Mouse (Mus musculus) left cerebral cortex, adult 2 months (tissue): ENCODE data around the gene Sipa1. TPM values are rescaled to one million over a fixed set of nuclear protein-coding genes. Genes with fewer than 3 reads are reported as not detected.
A peak's percentile ranks its signal among the peaks of the same experiment; 100 is the strongest.

Experiments used
- DNase-seq, 2 experiments: peaks; one replicate each; pipeline ENCODE4 v3.0.0; 2021 to 2022; ENCODE audit warnings: low spot score in 2 of 2, mixed read lengths in 1 of 2; ENCODE audit errors: extremely low spot score in 1 of 2
- H3K27ac ChIP-seq: fragments of 200-600 bp; 2 replicates; pipeline ENCODE4 v1.8.1; 2022
- H3K4me3 ChIP-seq: fragments of 200-600 bp; 2 replicates; pipeline ENCODE4 v1.8.1; 2022
- CTCF ChIP-seq: fragments of 200-600 bp; IDR thresholded peaks from 2 replicates; pipeline ENCODE4 v1.8.1; 2022; ENCODE audit warnings: antibody characterized with exemption, mild to moderate bottlenecking, moderate library complexity
- intact Hi-C: fragments of 180-260 bp; cut with DNase I; formaldehyde crosslinking; loops from one replicate; pipeline ENCODE4 v1.15.1; 2025
- total RNA-seq, 2 experiments: library from RNA; stranded (reverse); gene quantifications; 2 replicates each; pipeline ENCODE4 v1.2.3; 2021

The Sipa1 gene
- total RNA-seq, 2 experiments from 2014 or later = 18.2 to 19.0 TPM

- TF ChIP-seq CTCF = no peak
- intact Hi-C loops = loop anchor here (5.0 kb wide), 1 partner anchor 319 kb away; the partner anchor contains the start of genes Banf1 and Eif1ad
- no peak overlapping the region for H3K27ac ChIP-seq
- no peak overlapping the region for H3K4me3 ChIP-seq
- DNase-seq = no peak
Observed at GRCm38 (mm10) chr19:5685861-5686260, 22.4 kb upstream of the Sipa1 start.

DNA sequence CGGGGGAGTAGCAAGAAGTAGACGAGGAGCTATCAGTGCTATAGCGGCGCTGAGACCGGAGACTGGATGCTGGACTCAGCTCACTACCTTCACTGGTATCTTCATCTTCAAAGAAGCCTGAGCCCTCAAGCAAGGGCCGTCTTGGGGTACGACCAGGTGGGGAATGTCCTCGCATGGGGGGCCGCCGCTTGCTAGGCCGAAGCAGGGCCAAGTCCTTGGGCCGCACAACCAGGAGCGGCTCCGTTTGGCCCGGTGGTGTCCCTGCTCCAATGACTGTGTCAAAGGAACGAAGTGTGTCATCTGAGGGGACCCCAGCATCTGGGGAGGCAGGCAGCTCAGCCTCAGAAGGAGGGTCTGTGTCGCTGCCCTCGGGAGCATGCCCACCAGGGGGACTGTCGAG lies 21.9 kb upstream of the Sipa1 start:
- no peak overlapping the region for H3K27ac ChIP-seq
- no peak for DNase-seq
- no peak overlapping the region for H3K4me3 ChIP-seq
- intact Hi-C loops = loop anchor here (5.0 kb wide), 1 partner anchor 318 kb away; the partner anchor contains the start of genes Banf1 and Eif1ad
- TF ChIP-seq CTCF = no peak

GRCm38 (mm10) chr19:5684985-5685384 lies 21.5 kb upstream of the Sipa1 start:
- no peak overlapping the region for H3K4me3 ChIP-seq
- no peak for TF ChIP-seq CTCF
- no peak for DNase-seq
- intact Hi-C loops = loop anchor here (5.0 kb wide), 1 partner anchor 318 kb away; the partner anchor contains the start of genes Banf1 and Eif1ad
- no peak overlapping the region for H3K27ac ChIP-seq

DNA sequence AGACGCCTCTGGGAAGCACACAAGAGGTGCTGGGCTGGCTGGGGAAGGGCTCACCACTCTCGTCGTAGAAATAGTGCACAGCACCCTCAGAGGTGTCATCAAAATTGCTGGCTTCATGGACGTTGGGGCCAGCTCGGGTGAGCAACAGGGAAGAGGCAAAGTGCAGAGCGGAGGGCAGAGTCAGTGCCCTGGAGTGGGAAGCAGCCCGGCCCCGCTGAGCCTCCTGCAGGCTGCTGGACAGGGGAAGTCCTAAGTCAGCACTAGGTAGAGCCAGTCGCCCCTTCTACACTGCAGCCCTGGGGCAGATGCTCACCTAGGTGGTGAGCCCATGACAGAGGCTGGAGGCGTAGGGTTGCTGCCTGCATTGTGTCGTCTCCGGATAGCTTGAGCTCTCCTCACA lies 20.7 kb upstream of the Sipa1 start:
- no peak overlapping the region for H3K27ac ChIP-seq
- intact Hi-C loops = no loop called here
- no peak overlapping the region for H3K4me3 ChIP-seq
- DNase-seq = no peak
- TF ChIP-seq CTCF = no peak

DNA sequence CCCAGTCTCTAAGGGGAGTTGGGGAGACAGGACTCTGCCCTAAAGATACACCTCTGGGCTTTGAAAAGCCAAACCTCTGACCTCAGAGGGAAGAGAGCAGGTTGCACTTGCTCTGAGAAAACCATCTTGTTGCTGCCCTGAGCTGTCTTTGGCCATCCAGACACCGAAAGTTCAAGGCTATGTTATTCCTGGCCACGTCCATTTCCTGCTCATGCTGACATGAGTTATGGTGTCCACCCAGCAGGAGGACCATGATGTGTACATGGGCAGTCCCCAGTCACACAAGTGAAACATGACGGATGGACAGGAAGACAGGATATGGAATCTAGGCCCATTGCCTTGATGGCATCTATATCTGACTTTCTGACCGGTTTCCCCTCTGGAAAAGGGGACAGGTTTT lies 16.9 kb upstream of the Sipa1 start:
- intact Hi-C loops = no loop called here
- DNase-seq = no peak
- no peak overlapping the region for H3K27ac ChIP-seq
- no peak overlapping the region for H3K4me3 ChIP-seq
- TF ChIP-seq CTCF = no peak

DNA sequence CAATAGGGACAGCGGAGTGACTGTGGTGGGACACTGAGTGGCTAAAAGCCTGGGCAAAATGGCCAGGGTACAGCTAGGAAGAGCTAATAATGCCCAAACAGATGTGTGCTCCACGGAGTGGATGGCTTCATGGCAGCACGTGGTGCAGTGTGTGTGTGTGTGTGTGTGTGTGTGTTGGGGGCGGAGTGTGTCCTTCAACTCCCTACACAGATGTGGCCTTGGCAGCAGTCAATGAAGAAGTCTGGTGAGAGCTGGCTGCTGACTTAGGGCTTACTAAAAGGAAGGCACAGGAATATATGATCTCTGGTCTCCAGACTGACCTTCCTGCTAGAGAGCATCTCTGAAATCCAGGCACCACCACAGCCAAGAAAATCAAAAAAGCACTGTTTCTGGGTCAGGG lies 4.9 kb upstream of the Sipa1 start:
- intact Hi-C loops = no loop called here

GRCm38 (mm10) chr19:5666386-5666785 lies 2.9 kb upstream of the Sipa1 start:
- Histone ChIP-seq H3K4me3 (no peak overlapping the region), H3K27ac (no peak overlapping the region)
- DNase-seq = no peak
- intact Hi-C loops = no loop called here
- no peak for TF ChIP-seq CTCF

More for the DNA sequence above, 4.9 kb upstream of the Sipa1 start:
- Histone ChIP-seq H3K4me3 (no peak overlapping the region), H3K27ac (no peak overlapping the region)
- no peak for TF ChIP-seq CTCF
- DNase-seq = no peak

DNA sequence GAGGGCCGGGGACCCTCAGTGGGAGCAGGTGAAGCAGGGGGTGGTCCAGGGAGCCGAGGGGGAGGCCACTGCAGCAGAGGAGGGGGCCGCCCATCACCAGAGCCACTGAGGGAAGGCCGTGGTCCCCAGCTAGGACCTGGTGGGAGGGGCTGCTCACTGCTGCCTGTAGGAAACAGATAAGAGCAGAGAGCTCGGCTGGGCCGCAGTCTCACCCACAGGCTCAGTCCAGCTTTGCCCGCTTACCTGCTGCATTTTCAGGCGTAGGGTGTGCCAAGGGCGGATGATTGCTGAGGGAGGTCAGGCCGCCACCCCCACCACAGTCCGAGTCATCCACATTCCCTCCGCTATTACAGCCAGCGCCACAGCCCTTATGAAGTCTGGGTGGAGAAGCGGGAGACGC lies 2.0 kb upstream of the Sipa1 start:
- no peak for TF ChIP-seq CTCF
- no peak overlapping the region for H3K4me3 ChIP-seq

GRCm38 (mm10) chr19:5664669-5665257 lies 1.3 kb upstream of the Sipa1 start:
- TF ChIP-seq CTCF = no peak
- intact Hi-C loops = no loop called here
- no peak overlapping the region for H3K27ac ChIP-seq
- no peak for DNase-seq
- no peak overlapping the region for H3K4me3 ChIP-seq

More for the DNA sequence above, 2.0 kb upstream of the Sipa1 start:
- no peak for DNase-seq
- H3K27ac ChIP-seq = no peak overlapping the region
- intact Hi-C loops = no loop called here

- no peak for TF ChIP-seq CTCF
- intact Hi-C loops = loop anchor here (2.0 kb wide), 1 partner anchor 66 kb away; the partner anchor contains the start of gene Fam89b
- peak overlapping the region; percentile 47 for H3K4me3 ChIP-seq
- DNase-seq = no peak
- H3K27ac ChIP-seq = peak overlapping the region; percentile 76; the same call in 1 of the 2 replicates
Observed at GRCm38 (mm10) chr19:5662310-5662709, 1.2 kb downstream of the Sipa1 start.

DNA sequence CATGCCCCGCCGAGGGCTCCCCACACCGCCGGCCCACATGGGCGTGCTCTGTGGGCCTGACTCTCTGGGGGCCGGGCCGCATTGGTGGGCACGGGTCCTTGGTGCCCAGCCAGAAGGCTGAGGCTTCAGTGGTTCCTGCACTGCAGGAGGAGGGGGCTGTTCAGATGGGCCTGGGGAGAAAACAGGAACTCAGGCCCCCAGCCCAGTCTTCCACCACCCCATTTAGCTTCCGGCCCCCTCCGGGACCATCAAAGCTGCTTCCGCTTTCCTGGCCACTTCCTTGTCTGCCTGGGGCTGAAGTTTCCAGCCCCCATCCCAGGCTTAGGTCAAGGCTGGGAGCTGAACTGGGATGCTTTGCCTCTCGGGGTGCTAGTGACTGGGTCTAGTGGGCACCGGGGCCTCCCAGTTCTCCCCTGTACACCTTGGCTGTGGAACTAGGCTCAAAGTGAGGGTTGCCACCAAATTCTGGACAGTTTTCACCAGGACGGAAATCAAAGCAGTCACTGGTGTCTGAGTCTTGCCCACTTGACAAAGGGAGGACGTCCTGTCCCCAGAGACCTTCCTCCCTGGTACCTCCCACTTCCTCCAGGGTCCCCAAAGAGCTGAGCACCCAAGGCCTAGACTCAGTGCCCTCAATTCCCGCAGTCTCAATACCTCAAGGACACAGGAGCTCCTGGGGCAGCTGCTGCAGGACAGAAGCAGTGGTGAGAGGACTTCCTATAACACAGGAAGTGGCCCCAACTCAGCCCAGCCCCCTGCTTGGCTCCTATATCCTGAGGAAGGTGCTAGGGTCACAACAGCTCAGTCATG lies 2.4 kb downstream of the Sipa1 start:
- Histone ChIP-seq H3K4me3 (peak overlapping the region; percentile 30), H3K27ac (peak overlapping the region; percentile 58)
- intact Hi-C loops = no loop called here
- DNase-seq = peak in 1 of 2 experiments; percentile 34
- no peak for TF ChIP-seq CTCF

- intact Hi-C loops = no loop called here
- Histone ChIP-seq H3K27ac (no peak overlapping the region), H3K4me3 (peak overlapping the region; percentile 42)
- no peak for TF ChIP-seq CTCF
- DNase-seq = no peak
Observed at GRCm38 (mm10) chr19:5654720-5655298, 8.7 kb downstream of the Sipa1 start.
